Mouse (Mus musculus) ES-Bruce4 (cell line): ENCODE data around the gene Arl13b. TPM values are rescaled to one million over a fixed set of nuclear protein-coding genes. Genes with fewer than 3 reads are reported as not detected.

Experiments used
- H3K27ac ChIP-seq: 2 replicates; pipeline ENCODE4 v1.5.1; 2012; ENCODE audit warnings: low read length, inconsistent platforms; ENCODE audit not compliant: insufficient read depth
- H3K27me3 ChIP-seq: 2 replicates; pipeline ENCODE4 v1.6.1; 2012; ENCODE audit warnings: mild to moderate bottlenecking, low read length, inconsistent platforms; ENCODE audit not compliant: control insufficient read depth, poor library complexity, insufficient read depth, severe bottlenecking
- H3K36me3 ChIP-seq: 2 replicates; pipeline ENCODE4 v1.6.1; 2012; ENCODE audit warnings: inconsistent platforms, mild to moderate bottlenecking, low read length, moderate library complexity; ENCODE audit not compliant: control insufficient read depth, poor library complexity, insufficient read depth, severe bottlenecking
- H3K4me1 ChIP-seq: one replicate; pipeline ENCODE4 v1.8.1; 2011; ENCODE audit warnings: low read length; ENCODE audit not compliant: control insufficient read depth, insufficient read depth
- H3K4me3 ChIP-seq: 2 replicates; pipeline ENCODE4 v1.5.1; 2011; ENCODE audit warnings: low read depth, mild to moderate bottlenecking, low read length
- H3K9ac ChIP-seq: 2 replicates; pipeline ENCODE4 v1.6.1; 2012; ENCODE audit warnings: low read depth, mild to moderate bottlenecking, inconsistent platforms; ENCODE audit not compliant: poor library complexity, severe bottlenecking
- H3K9me3 ChIP-seq: replicated peaks from 2 replicates; pipeline ENCODE4 v1.6.1; 2012; ENCODE audit warnings: mild to moderate bottlenecking, low read length, inconsistent platforms; ENCODE audit not compliant: control insufficient read depth, poor library complexity, insufficient read depth, severe bottlenecking
- CTCF ChIP-seq: IDR thresholded peaks from one replicate; pipeline ENCODE4 v1.8.1; 2011; ENCODE audit warnings: low read depth, low read length
- EP300 ChIP-seq: IDR thresholded peaks from 2 replicates; pipeline ENCODE4 v1.6.1; 2011; ENCODE audit warnings: low read depth, low read length; ENCODE audit not compliant: insufficient read depth
- POLR2A ChIP-seq: IDR thresholded peaks from one replicate; pipeline ENCODE4 v1.8.1; 2011; ENCODE audit warnings: low read length; ENCODE audit not compliant: insufficient read depth
- polyA plus RNA-seq: library from polyadenylated mRNA; stranded (reverse); fragments of >200 nt; gene quantifications from 2 replicates; pipeline ENCODE4 v1.2.4, GENCODE M21; 2011; ENCODE audit warnings: low read depth; ENCODE audit not compliant: missing spikeins, insufficient read depth, insufficient read length

Arl13b gene
- polyA plus RNA-seq, 1 experiment: 22.9 TPM

DNA sequence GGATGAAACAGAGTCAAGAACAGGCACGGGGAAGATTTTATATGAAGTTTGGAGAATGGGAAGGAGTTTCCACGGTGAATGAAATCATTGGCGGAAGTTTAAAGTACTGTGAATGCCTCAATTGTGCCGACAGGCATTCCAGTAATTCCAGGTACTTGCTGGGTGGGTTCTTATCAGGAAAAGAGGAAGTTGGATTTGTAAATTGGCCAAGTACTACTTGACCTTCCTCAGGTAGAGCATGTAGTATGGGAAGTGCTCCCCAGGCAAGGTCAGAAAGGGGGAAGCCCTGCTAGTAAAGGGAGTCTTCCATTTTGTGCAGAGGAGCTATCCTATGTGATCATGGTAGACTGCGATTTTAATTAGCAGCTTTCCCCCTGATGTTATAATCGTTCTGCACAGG lies 91.5 kb downstream of the Arl13b start:
- no peaks in the 10 kb centered on the region for H3K9me3 ChIP-seq
- TF ChIP-seq CTCF (no peak), POLR2A (no peak), EP300 (no peak)
- H3K27me3 ChIP-seq: no peaks in the 10 kb centered on the region
- H3K9ac ChIP-seq: no peak overlapping the region
- no peaks in the 10 kb centered on the region for H3K4me1 ChIP-seq
- no peaks in the 10 kb centered on the region for H3K36me3 ChIP-seq
- no peak overlapping the region for H3K27ac ChIP-seq
- no peak overlapping the region for H3K4me3 ChIP-seq

DNA sequence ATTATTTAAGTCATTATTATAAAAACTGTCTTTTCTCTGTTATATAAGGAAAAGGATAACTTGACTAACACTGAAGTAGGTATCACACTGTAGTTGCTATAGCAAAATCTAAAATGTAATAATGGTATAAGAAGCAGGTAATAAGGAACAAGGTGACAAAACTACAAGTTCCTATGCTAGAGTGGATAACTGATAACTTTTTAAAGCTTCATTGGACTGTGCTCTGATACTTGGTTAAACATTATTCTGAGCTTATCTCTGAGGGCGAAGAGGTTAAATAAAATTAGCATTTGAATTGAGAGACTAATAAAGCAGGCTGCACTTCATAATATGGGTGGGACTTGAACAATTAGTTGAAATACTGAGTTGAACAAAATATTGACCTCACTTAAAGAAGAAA lies 93.2 kb downstream of the Arl13b start:
- TF ChIP-seq EP300 (no peak), POLR2A (no peak)
- H3K27me3 ChIP-seq: no peaks in the 10 kb centered on the region
- no peaks in the 10 kb centered on the region for H3K4me1 ChIP-seq
- H3K27ac ChIP-seq: no peak overlapping the region
- H3K36me3 ChIP-seq: no peaks in the 10 kb centered on the region
- no peak overlapping the region for H3K4me3 ChIP-seq
- H3K9me3 ChIP-seq: no peaks in the 10 kb centered on the region
- no peak overlapping the region for H3K9ac ChIP-seq

DNA sequence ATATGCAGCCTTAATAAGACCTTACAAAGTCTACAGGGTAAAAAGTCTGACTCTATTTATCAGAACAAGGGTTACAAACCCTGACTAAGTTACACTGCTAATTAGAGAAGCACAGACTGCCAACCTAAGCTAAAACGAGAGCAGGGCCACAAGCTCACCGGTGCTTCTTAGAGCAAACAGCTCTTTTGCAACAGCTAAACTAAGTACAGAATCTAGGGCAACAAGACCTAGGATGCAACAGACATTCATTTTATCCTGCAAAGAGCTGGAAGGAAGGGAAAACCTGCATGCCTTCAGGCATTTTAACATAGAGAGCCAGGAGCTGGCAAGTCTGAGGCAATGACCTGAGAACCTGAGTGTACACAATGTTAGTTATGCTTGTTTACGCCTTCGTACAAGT lies 93.8 kb downstream of the Arl13b start:
- Histone ChIP-seq H3K36me3 (no peaks in the 10 kb centered on the region), H3K4me3 (no peak overlapping the region), H3K27me3 (no peaks in the 10 kb centered on the region), H3K9me3 (no peaks in the 10 kb centered on the region), H3K27ac (no peak overlapping the region), H3K4me1 (no peaks in the 10 kb centered on the region), H3K9ac (no peak overlapping the region)
- TF ChIP-seq POLR2A (no peak), EP300 (no peak), CTCF (no peak)

DNA sequence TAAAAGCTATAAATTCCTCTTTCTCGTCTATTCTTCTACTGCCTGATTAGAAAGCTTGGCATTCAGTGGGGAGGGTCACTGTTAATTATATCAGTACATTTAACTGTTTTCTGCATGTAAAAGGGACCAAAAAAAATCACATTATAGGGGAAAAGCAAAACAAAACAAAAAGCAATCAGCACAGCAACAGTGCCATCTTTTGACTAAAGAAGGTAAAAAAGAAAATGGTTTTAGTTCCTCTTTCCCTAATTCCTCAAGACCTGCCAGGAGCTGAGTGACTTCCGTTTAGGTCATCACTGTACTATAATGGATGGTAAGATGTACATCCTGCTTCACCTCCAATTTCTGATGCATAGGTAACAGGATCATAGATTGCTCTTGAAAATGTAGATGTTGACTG lies 101.0 kb downstream of the Arl13b start:
- Histone ChIP-seq H3K9ac (no peak overlapping the region), H3K27ac (no peak overlapping the region), H3K4me3 (no peak overlapping the region), H3K27me3 (no peaks in the 10 kb centered on the region), H3K9me3 (no peaks in the 10 kb centered on the region), H3K4me1 (no peaks in the 10 kb centered on the region), H3K36me3 (no peaks in the 10 kb centered on the region)
- TF ChIP-seq EP300 (no peak), CTCF (no peak), POLR2A (no peak)

Other genes starting within 250 kb of the Arl13b start
- gene Nsun3, start 60.2 kb downstream of the Arl13b start, polyA plus RNA-seq: 6.8 and 7.3 TPM in 2 replicates
- gene Stx19, start 32.4 kb downstream of the Arl13b start, polyA plus RNA-seq: not detected in 2 replicates
- 18.0 TPM in 2 replicates for gene Pros1, start 7.3 kb upstream of the Arl13b start, polyA plus RNA-seq